ENCODE assay signal across 31 mouse cellular contexts in genomic region chr10:99053111-99053510, GRCm38 (mm10).
"Had no signal": no experiment of that assay in that cellular context is flagged by ENCODE, and none has a peak within 500 bp of the region (broad histone marks: within the 10 kb centered on the region; RNA-seq: fewer than 3 reads in every experiment).

No protein-coding gene starts in this region.

- H3K4me3 ChIP-seq: left cerebral cortex, adult 2 months; limb, embryonic 10.5 days; limb, embryonic 12.5 days; limb, embryonic 13.5 days; limb, embryonic 15.5 days; liver, embryonic 12.5 days; liver, embryonic 13.5 days; liver, embryonic 15.5 days; lung, embryonic 15.5 days; megakaryocyte, embryonic 14.5 days; midbrain, embryonic 10.5 days; midbrain, embryonic 12.5 days; midbrain, embryonic 13.5 days; midbrain, embryonic 15.5 days; myocyte; neural tube, embryonic 12.5 days had no signal

- H3K36me3 ChIP-seq: limb, embryonic 10.5 days; limb, embryonic 12.5 days; limb, embryonic 13.5 days; limb, embryonic 15.5 days; liver, embryonic 12.5 days; liver, embryonic 13.5 days; liver, embryonic 15.5 days; lung, embryonic 15.5 days; midbrain, embryonic 10.5 days; midbrain, embryonic 12.5 days; midbrain, embryonic 13.5 days; midbrain, embryonic 15.5 days; neural tube, embryonic 12.5 days had no signal

- H3K4me2 ChIP-seq: limb, embryonic 12.5 days; limb, embryonic 13.5 days; limb, embryonic 15.5 days; liver, embryonic 11.5 days; liver, embryonic 12.5 days; liver, embryonic 13.5 days; liver, embryonic 15.5 days; lung, embryonic 14.5 days; lung, embryonic 15.5 days; midbrain, embryonic 12.5 days; midbrain, embryonic 13.5 days; midbrain, embryonic 15.5 days; neural tube, embryonic 12.5 days had no signal

- H3K27ac ChIP-seq: left cerebral cortex, adult 2 months; limb, embryonic 10.5 days; limb, embryonic 12.5 days; limb, embryonic 13.5 days; limb, embryonic 15.5 days; liver, embryonic 12.5 days; liver, embryonic 13.5 days; liver, embryonic 14.5 days; liver, embryonic 15.5 days; lung, embryonic 15.5 days; macrophage; midbrain, embryonic 10.5 days; midbrain, embryonic 12.5 days; midbrain, embryonic 13.5 days; midbrain, embryonic 15.5 days; neural tube, embryonic 12.5 days had no signal

- H3K9ac ChIP-seq: limb, embryonic 12.5 days; limb, embryonic 13.5 days; limb, embryonic 15.5 days; liver, embryonic 12.5 days; liver, embryonic 13.5 days; liver, embryonic 14.5 days; liver, embryonic 15.5 days; liver, postnatal 0 days; lung, embryonic 14.5 days; lung, embryonic 15.5 days; midbrain, embryonic 12.5 days; midbrain, embryonic 13.5 days; midbrain, embryonic 15.5 days; neural tube, embryonic 12.5 days had no signal

- H3K27me3 ChIP-seq: limb, embryonic 12.5 days; limb, embryonic 13.5 days; limb, embryonic 15.5 days; liver, embryonic 12.5 days; liver, embryonic 13.5 days; liver, embryonic 15.5 days; lung, embryonic 15.5 days; megakaryocyte, embryonic 14.5 days; midbrain, embryonic 12.5 days; midbrain, embryonic 13.5 days; midbrain, embryonic 15.5 days; neural tube, embryonic 12.5 days had no signal

- DNase-seq: left cerebral cortex, postnatal 4 days; liver; liver, embryonic 13.5 days; liver, postnatal 0 days; lung, adult 18-20 months; lung, adult 2 months; lung, embryonic 14.5 days; lung, postnatal 10 days; lung, postnatal 14 days; lung, postnatal 36 days; lung, postnatal 4 days had no signal

- H3K4me1 ChIP-seq: limb, embryonic 10.5 days; limb, embryonic 12.5 days; limb, embryonic 13.5 days; limb, embryonic 15.5 days; liver, embryonic 12.5 days; liver, embryonic 13.5 days; liver, embryonic 15.5 days; lung, embryonic 15.5 days; megakaryocyte, embryonic 14.5 days; midbrain, embryonic 10.5 days; midbrain, embryonic 12.5 days; midbrain, embryonic 13.5 days; midbrain, embryonic 15.5 days; neural tube, embryonic 12.5 days had no signal

- ATAC-seq: liver, embryonic 12.5 days; liver, postnatal 0 days; lung, postnatal 0 days; midbrain, embryonic 13.5 days; midbrain, embryonic 15.5 days; midbrain, embryonic 16.5 days had no signal

- H3K9me3 ChIP-seq: limb, embryonic 10.5 days; limb, embryonic 12.5 days; limb, embryonic 13.5 days; limb, embryonic 15.5 days; liver, embryonic 12.5 days; liver, embryonic 13.5 days; liver, embryonic 15.5 days; lung, embryonic 15.5 days; megakaryocyte, embryonic 14.5 days; midbrain, embryonic 10.5 days; midbrain, embryonic 12.5 days; midbrain, embryonic 13.5 days; midbrain, embryonic 15.5 days; neural tube, embryonic 12.5 days had no signal
